Mouse (Mus musculus): ENCODE data around the gene Kl. TPM values are rescaled to one million over a fixed set of nuclear protein-coding genes. Genes with fewer than 3 reads are reported as not detected.

Gene Kl
- polyA plus RNA-seq, 1 experiment = 0.28 TPM

DNA sequence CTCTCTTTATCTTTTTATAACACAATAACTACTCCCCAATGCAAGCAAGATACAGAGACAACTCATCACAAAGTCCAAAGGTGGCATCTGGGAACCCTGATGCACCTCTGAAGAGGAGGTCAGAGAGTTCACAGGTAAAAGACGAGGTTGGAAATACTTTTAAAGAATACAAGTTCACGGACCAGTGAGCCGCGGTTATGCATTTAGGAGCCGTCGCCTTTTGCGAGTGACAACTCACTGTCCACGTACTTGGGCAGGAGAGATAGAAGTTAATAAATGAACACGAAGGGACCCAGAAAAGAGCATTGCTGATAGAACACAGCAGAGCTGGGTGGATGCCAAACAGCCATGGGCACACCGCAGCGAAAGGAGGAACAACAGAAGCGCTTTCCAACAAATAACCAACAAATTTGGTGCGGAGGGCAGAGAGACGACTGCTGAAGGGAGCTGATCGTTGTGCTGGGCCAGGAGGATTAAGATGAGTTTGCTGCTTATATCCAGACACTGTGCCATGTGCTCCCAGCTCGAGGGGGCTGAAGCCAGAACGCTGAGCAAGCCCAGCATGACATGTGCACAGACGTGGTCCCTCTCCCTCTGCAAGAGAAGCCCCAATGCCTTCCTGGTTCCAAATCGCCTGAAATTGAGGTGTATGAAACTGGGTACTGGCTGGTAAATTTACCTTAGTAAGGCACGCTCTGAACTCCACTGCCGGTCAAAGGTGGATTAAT, 35.1 kb upstream of the Kl start:
- no peak overlapping the region for H3K4me3 ChIP-seq (ENCODE audit: control insufficient read depth, insufficient read depth, low read length)
- TF ChIP-seq POLR2A (IDR thresholded peaks at IDR 0.05; ENCODE audit: control insufficient read depth, extremely low read depth, insufficient read depth, low read length, poor library complexity) = no peak
- no peak for TF ChIP-seq CTCF (IDR thresholded peaks at IDR 0.05; ENCODE audit: borderline replicate concordance, control insufficient read depth, extremely low read depth, insufficient read depth, low read length, poor library complexity)
- H3K4me1 ChIP-seq (replicated peaks; ENCODE audit: control insufficient read depth, insufficient read depth, low read length) = no peaks in the 10 kb centered on the region
- no peaks in the 10 kb centered on the region for H3K27me3 ChIP-seq (ENCODE audit: control insufficient read depth, insufficient read depth, low read length)
- no peak overlapping the region for H3K27ac ChIP-seq (ENCODE audit: control insufficient read depth, insufficient read depth, low read length)
- H3K36me3 ChIP-seq (ENCODE audit: control insufficient read depth, insufficient read depth, low read length) = no peaks in the 10 kb centered on the region
- DNase-seq = no peak
- 87% methylated on average over 21 of the region's 21 CpGs for WGBS

DNA sequence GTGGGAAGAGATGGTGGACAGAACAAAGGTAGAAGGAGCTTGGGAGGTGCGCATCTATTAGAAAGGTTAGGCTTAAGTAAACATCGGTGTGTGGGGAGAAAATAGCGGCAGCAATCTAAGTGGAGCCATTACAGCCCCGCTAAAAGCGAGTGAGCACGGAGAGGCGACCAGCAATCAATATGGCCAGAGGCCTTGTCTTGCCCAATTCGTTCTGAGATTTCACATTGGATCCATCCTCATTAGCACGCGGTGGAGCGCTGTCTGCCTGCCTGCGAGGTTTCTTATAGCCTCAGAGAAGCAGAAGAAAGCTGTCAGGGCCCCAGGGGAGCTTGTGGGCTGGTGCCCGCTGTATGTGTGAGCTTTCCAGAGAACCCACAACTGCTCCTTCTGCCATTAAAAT, 33.8 kb upstream of the Kl start:
- Histone ChIP-seq H3K4me1 (replicated peaks; ENCODE audit: control insufficient read depth, insufficient read depth, low read length) (no peaks in the 10 kb centered on the region), H3K4me3 (ENCODE audit: control insufficient read depth, insufficient read depth, low read length) (no peak overlapping the region), H3K27me3 (ENCODE audit: control insufficient read depth, insufficient read depth, low read length) (no peaks in the 10 kb centered on the region), H3K27ac (ENCODE audit: control insufficient read depth, insufficient read depth, low read length) (no peak overlapping the region), H3K36me3 (ENCODE audit: control insufficient read depth, insufficient read depth, low read length) (no peaks in the 10 kb centered on the region)
- no peak for DNase-seq
- 94% methylated on average over 13 of the region's 13 CpGs for WGBS
- TF ChIP-seq CTCF (IDR thresholded peaks at IDR 0.05; ENCODE audit: borderline replicate concordance, control insufficient read depth, extremely low read depth, insufficient read depth, low read length, poor library complexity) (no peak), POLR2A (IDR thresholded peaks at IDR 0.05; ENCODE audit: control insufficient read depth, extremely low read depth, insufficient read depth, low read length, poor library complexity) (no peak)

DNA sequence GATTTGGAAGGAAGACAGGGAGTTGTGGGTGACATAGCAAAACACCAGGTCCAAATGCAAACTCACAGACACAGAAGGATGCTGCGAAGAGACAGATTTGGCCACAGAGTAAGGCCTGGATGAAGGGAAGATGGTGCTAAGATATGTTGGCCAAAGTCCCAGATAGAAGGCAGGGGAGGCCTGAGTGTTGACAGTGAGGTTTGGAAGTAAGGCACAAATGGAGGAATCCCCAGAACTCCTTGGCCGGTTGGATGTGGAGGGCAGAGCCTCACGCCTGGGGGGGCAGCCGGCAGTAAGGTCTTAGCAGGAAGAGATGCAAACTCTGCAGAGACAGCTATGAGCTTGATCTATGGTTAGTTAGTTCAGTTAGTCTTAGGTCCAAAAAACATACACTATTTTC, 33.1 kb upstream of the Kl start:
- Histone ChIP-seq H3K27me3 (ENCODE audit: control insufficient read depth, insufficient read depth, low read length) (no peaks in the 10 kb centered on the region), H3K4me3 (ENCODE audit: control insufficient read depth, insufficient read depth, low read length) (no peak overlapping the region), H3K4me1 (replicated peaks; ENCODE audit: control insufficient read depth, insufficient read depth, low read length) (no peaks in the 10 kb centered on the region), H3K36me3 (ENCODE audit: control insufficient read depth, insufficient read depth, low read length) (no peaks in the 10 kb centered on the region), H3K27ac (ENCODE audit: control insufficient read depth, insufficient read depth, low read length) (no peak overlapping the region)
- WGBS = 97% methylated on average over 4 of the region's 4 CpGs
- DNase-seq = no peak
- TF ChIP-seq CTCF (IDR thresholded peaks at IDR 0.05; ENCODE audit: borderline replicate concordance, control insufficient read depth, extremely low read depth, insufficient read depth, low read length, poor library complexity) (no peak), POLR2A (IDR thresholded peaks at IDR 0.05; ENCODE audit: control insufficient read depth, extremely low read depth, insufficient read depth, low read length, poor library complexity) (no peak)

DNA sequence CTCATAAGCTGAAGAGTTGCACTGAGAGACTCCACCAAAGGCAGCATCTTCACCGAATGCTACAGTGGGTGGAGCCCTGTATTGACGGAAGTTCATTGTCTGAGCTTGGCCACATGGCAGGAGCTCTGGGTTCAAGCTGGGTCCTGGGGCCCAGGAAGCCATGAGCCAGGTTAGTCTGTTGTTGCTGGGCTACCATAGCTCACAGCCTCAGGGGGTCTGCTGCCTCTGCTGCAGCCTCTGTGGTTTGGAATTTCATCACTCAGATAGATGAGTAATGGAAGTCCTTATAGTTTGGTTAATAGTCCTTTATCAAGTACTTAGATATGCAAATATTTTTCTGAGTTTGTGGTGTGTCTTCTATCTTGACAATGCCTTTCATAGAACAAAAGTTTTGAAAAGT, 32.4 kb upstream of the Kl start:
- Histone ChIP-seq H3K27ac (ENCODE audit: control insufficient read depth, insufficient read depth, low read length) (no peak overlapping the region), H3K4me3 (ENCODE audit: control insufficient read depth, insufficient read depth, low read length) (no peak overlapping the region), H3K36me3 (ENCODE audit: control insufficient read depth, insufficient read depth, low read length) (no peaks in the 10 kb centered on the region), H3K27me3 (ENCODE audit: control insufficient read depth, insufficient read depth, low read length) (no peaks in the 10 kb centered on the region), H3K4me1 (replicated peaks; ENCODE audit: control insufficient read depth, insufficient read depth, low read length) (no peaks in the 10 kb centered on the region)
- no peak for TF ChIP-seq CTCF (IDR thresholded peaks at IDR 0.05; ENCODE audit: borderline replicate concordance, control insufficient read depth, extremely low read depth, insufficient read depth, low read length, poor library complexity)
- TF ChIP-seq POLR2A (IDR thresholded peaks at IDR 0.05; ENCODE audit: control insufficient read depth, extremely low read depth, insufficient read depth, low read length, poor library complexity) = no peak
- 97% methylated on average over 2 of the region's 2 CpGs for WGBS
- DNase-seq = no peak

DNA sequence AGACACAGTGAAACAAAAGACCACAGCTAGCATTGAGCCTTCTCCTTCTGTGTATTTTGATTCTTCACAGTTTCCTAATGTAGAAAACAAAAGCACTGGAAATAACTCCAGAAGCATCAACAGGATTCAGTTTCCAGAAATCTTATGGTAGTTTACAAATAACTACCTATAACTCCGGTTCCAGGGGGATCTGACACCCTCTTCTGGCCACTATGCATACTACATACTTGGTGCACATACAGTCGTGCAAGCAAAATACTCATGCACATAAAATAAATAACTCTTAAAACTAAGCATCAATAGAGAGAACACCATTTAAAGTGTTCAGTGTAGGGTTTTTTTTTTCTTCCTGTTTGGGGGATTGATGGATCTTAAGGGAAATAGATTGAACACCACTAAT, 23.0 kb upstream of the Kl start:
- Histone ChIP-seq H3K27ac (ENCODE audit: control insufficient read depth, insufficient read depth, low read length) (no peak overlapping the region), H3K36me3 (ENCODE audit: control insufficient read depth, insufficient read depth, low read length) (no peaks in the 10 kb centered on the region), H3K4me1 (replicated peaks; ENCODE audit: control insufficient read depth, insufficient read depth, low read length) (no peaks in the 10 kb centered on the region), H3K27me3 (ENCODE audit: control insufficient read depth, insufficient read depth, low read length) (no peaks in the 10 kb centered on the region), H3K4me3 (ENCODE audit: control insufficient read depth, insufficient read depth, low read length) (no peak overlapping the region)
- TF ChIP-seq CTCF (IDR thresholded peaks at IDR 0.05; ENCODE audit: borderline replicate concordance, control insufficient read depth, extremely low read depth, insufficient read depth, low read length, poor library complexity) (no peak), POLR2A (IDR thresholded peaks at IDR 0.05; ENCODE audit: control insufficient read depth, extremely low read depth, insufficient read depth, low read length, poor library complexity) (no peak)
- WGBS = 85% methylated on average over 2 of the region's 2 CpGs
- DNase-seq = no peak

DNA sequence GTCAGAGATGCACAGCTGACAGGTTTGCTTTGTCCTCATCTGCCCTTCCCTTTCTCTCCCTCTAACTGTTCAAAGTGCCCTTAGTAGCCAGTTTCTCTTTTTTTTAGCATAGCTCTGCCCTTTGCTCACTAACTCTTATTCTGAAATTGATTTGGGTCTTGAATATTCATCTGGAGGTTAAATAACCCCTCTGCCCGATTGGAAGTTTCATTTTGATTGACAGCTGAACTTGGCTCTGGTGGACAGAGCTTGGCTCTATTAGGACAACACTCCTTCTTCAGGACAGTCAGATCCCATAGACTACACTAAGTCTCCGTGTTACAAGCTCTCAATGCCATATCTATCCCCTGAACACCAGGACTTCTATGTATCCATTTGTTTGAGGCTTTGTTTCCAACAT, 19.8 kb upstream of the Kl start:
- H3K27me3 ChIP-seq (ENCODE audit: control insufficient read depth, insufficient read depth, low read length) = no peaks in the 10 kb centered on the region

DNA sequence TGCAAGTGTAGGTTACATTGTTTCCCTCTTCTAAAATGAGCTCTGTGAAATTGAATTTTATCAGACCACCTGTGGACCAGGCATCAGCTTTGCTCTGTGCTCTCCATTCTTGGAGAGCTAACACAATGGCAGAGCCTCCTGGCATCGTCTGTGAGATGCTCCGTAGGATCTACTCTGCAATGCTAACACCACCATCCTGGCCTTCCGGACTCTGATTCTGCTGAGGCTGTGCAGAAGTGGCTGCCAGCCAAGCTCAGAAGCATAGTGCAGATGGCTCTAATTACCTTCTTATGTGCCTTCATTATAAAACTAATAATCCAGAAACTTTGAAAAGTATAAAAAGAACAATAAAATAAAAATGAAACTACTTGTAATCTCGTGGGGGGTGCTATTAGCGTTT, 16.2 kb upstream of the Kl start:
- TF ChIP-seq CTCF (IDR thresholded peaks at IDR 0.05; ENCODE audit: borderline replicate concordance, control insufficient read depth, extremely low read depth, insufficient read depth, low read length, poor library complexity) (no peak), POLR2A (IDR thresholded peaks at IDR 0.05; ENCODE audit: control insufficient read depth, extremely low read depth, insufficient read depth, low read length, poor library complexity) (no peak)
- 76% methylated on average over 5 of the region's 5 CpGs for WGBS
- DNase-seq = no peak
- no peaks in the 10 kb centered on the region for H3K36me3 ChIP-seq (ENCODE audit: control insufficient read depth, insufficient read depth, low read length)
- no peaks in the 10 kb centered on the region for H3K27me3 ChIP-seq (ENCODE audit: control insufficient read depth, insufficient read depth, low read length)
- no peak overlapping the region for H3K4me3 ChIP-seq (ENCODE audit: control insufficient read depth, insufficient read depth, low read length)
- no peak overlapping the region for H3K27ac ChIP-seq (ENCODE audit: control insufficient read depth, insufficient read depth, low read length)
- H3K4me1 ChIP-seq (replicated peaks; ENCODE audit: control insufficient read depth, insufficient read depth, low read length) = no peaks in the 10 kb centered on the region

More for the DNA sequence above, 19.8 kb upstream of the Kl start:
- no peaks in the 10 kb centered on the region for H3K36me3 ChIP-seq (ENCODE audit: control insufficient read depth, insufficient read depth, low read length)
- TF ChIP-seq POLR2A (IDR thresholded peaks at IDR 0.05; ENCODE audit: control insufficient read depth, extremely low read depth, insufficient read depth, low read length, poor library complexity) (no peak), CTCF (IDR thresholded peaks at IDR 0.05; ENCODE audit: borderline replicate concordance, control insufficient read depth, extremely low read depth, insufficient read depth, low read length, poor library complexity) (no peak)
- DNase-seq = no peak
- WGBS = 75% methylated on average over 2 of the region's 2 CpGs
- H3K4me3 ChIP-seq (ENCODE audit: control insufficient read depth, insufficient read depth, low read length) = no peak overlapping the region
- H3K4me1 ChIP-seq (replicated peaks; ENCODE audit: control insufficient read depth, insufficient read depth, low read length) = no peaks in the 10 kb centered on the region
- no peak overlapping the region for H3K27ac ChIP-seq (ENCODE audit: control insufficient read depth, insufficient read depth, low read length)
